Mouse (Mus musculus) cortical plate, adult 2 months (tissue): ENCODE results near the gene Tfap2a. TPM values are rescaled to one million over a fixed set of nuclear protein-coding genes. Genes with fewer than 3 reads are reported as not detected.

Experiments used
- H3K27ac ChIP-seq: fragments of 200-500 bp; 2 replicates; pipeline ENCODE4 v1.5.1; 2012; ENCODE audit warnings: low read length, control low read depth, inconsistent platforms; ENCODE audit not compliant: insufficient read depth
- H3K4me1 ChIP-seq: fragments of 200-500 bp; 2 replicates; pipeline ENCODE4 v1.6.1; 2011; ENCODE audit warnings: low read length; ENCODE audit not compliant: control insufficient read depth, insufficient read depth
- H3K4me3 ChIP-seq: fragments of 200-500 bp; 2 replicates; pipeline ENCODE4 v1.5.1; 2011; ENCODE audit warnings: mild to moderate bottlenecking, low read length, control low read depth; ENCODE audit not compliant: insufficient read depth
- CTCF ChIP-seq: fragments of 200-500 bp; IDR thresholded peaks from 2 replicates; pipeline ENCODE4 v1.5.1; 2011; ENCODE audit warnings: mild to moderate bottlenecking, control low read depth, low read length; ENCODE audit not compliant: insufficient read depth; ENCODE audit errors: extremely low read depth
- POLR2A ChIP-seq: fragments of 200-500 bp; IDR thresholded peaks from 2 replicates; pipeline ENCODE4 v1.6.1; 2011; ENCODE audit warnings: mild to moderate bottlenecking, low read length, control low read depth; ENCODE audit not compliant: insufficient read depth; ENCODE audit errors: extremely low read depth
- polyA plus RNA-seq: library from polyadenylated mRNA; depleted of rRNA; stranded (reverse); fragments of >200 nt; gene quantifications from 2 replicates; pipeline ENCODE4 v1.2.3, GENCODE M21; 2012; rRNA removed

Tfap2a gene
- 0.15 and 0.23 TPM in 2 replicates for polyA plus RNA-seq

GRCm38 (mm10) chr13:40738196-40738880 lies at the start of gene Tfap2a:
Tfap2a (minus strand) TSS chr13:40738376.
- no peaks in the 10 kb centered on the region for H3K4me1 ChIP-seq
- H3K4me3 ChIP-seq: no peak within 1 kb of the TSS
- no peak within 1 kb of the TSS for H3K27ac ChIP-seq
- TF ChIP-seq POLR2A: no peak
- no peak for TF ChIP-seq CTCF

GRCm38 (mm10) chr13:40784202-40784771 lies 46.1 kb upstream of the Tfap2a start:
- no peak overlapping the region for H3K4me3 ChIP-seq
- no peak overlapping the region for H3K27ac ChIP-seq
- H3K4me1 ChIP-seq: no peaks in the 10 kb centered on the region
- TF ChIP-seq POLR2A (no peak), CTCF (peak; percentile 66)

GRCm38 (mm10) chr13:40757995-40758394 lies 19.8 kb upstream of the Tfap2a start:
- no peak overlapping the region for H3K4me3 ChIP-seq
- H3K27ac ChIP-seq: no peak overlapping the region
- TF ChIP-seq CTCF (no peak), POLR2A (no peak)
- H3K4me1 ChIP-seq: no peaks in the 10 kb centered on the region

- no peaks in the 10 kb centered on the region for H3K4me1 ChIP-seq
- no peak for TF ChIP-seq POLR2A
- TF ChIP-seq CTCF: no peak
- no peak overlapping the region for H3K27ac ChIP-seq
- no peak overlapping the region for H3K4me3 ChIP-seq
These were observed 18.2 kb upstream of the Tfap2a start for GRCm38 (mm10) chr13:40756356-40756755.

GRCm38 (mm10) chr13:40754091-40754490 lies 15.9 kb upstream of the Tfap2a start:
- Histone ChIP-seq H3K4me1 (no peaks in the 10 kb centered on the region), H3K27ac (no peak overlapping the region), H3K4me3 (no peak overlapping the region)
- TF ChIP-seq POLR2A: no peak
- TF ChIP-seq CTCF: no peak

GRCm38 (mm10) chr13:40751889-40752288 lies 13.7 kb upstream of the Tfap2a start:
- Histone ChIP-seq H3K4me1 (no peaks in the 10 kb centered on the region), H3K4me3 (no peak overlapping the region), H3K27ac (no peak overlapping the region)
- TF ChIP-seq POLR2A: no peak
- no peak for TF ChIP-seq CTCF

GRCm38 (mm10) chr13:40749603-40749905 lies 11.4 kb upstream of the Tfap2a start:
- Histone ChIP-seq H3K27ac (no peak overlapping the region), H3K4me3 (no peak overlapping the region), H3K4me1 (no peaks in the 10 kb centered on the region)
- no peak for TF ChIP-seq CTCF
- no peak for TF ChIP-seq POLR2A

GRCm38 (mm10) chr13:40748785-40749602 lies 10.8 kb upstream of the Tfap2a start:
- peak; percentile 31; the same call in 1 of the 2 replicates for TF ChIP-seq CTCF
- no peak for TF ChIP-seq POLR2A
- Histone ChIP-seq H3K4me3 (no peak overlapping the region), H3K27ac (no peak overlapping the region), H3K4me1 (no peaks in the 10 kb centered on the region)

- TF ChIP-seq POLR2A (no peak), CTCF (no peak)
- Histone ChIP-seq H3K27ac (no peak overlapping the region), H3K4me1 (no peaks in the 10 kb centered on the region), H3K4me3 (no peak overlapping the region)
These were observed 6.1 kb upstream of the Tfap2a start for GRCm38 (mm10) chr13:40744111-40744805.

- H3K4me3 ChIP-seq: no peak overlapping the region
- TF ChIP-seq POLR2A: no peak
- TF ChIP-seq CTCF: no peak
- no peaks in the 10 kb centered on the region for H3K4me1 ChIP-seq
- H3K27ac ChIP-seq: no peak overlapping the region
These were observed 5.0 kb upstream of the Tfap2a start for GRCm38 (mm10) chr13:40743221-40743620.
